Mouse (Mus musculus) neural tube, embryonic 15.5 days (tissue): ENCODE measurements around the gene Mov10. TPM values are rescaled to one million over a fixed set of nuclear protein-coding genes. Genes with fewer than 3 reads are reported as not detected.

ENCODE experiments used
- ATAC-seq: fragments of 200-750 bp; cut with Nextera tagmentation; 2 replicates; pipeline ENCODE4 v1.8.0; 2017; ENCODE audit warnings: mild to moderate bottlenecking, moderate TSS enrichment, moderate library complexity; ENCODE audit not compliant: low FRiP score
- H3K27ac ChIP-seq: fragments of 300-500 bp; sonication (generic); replicated peaks from 2 replicates; pipeline ENCODE4 v1.5.1; 2015; ENCODE audit warnings: mild to moderate bottlenecking, inconsistent platforms
- H3K27me3 ChIP-seq: fragments of 300-500 bp; sonication (generic); replicated peaks from 2 replicates; pipeline ENCODE4 v1.6.1; 2015; ENCODE audit warnings: inconsistent platforms
- H3K36me3 ChIP-seq: fragments of 300-500 bp; sonication (generic); 2 replicates; pipeline ENCODE4 v1.6.1; 2015; ENCODE audit warnings: inconsistent platforms
- H3K4me1 ChIP-seq: fragments of 300-500 bp; sonication (generic); 2 replicates; pipeline ENCODE4 v1.6.1; 2015; ENCODE audit warnings: inconsistent platforms
- H3K4me2 ChIP-seq: fragments of 300-500 bp; sonication (generic); 2 replicates; pipeline ENCODE4 v1.6.1; 2015; ENCODE audit warnings: inconsistent platforms, mild to moderate bottlenecking, moderate library complexity
- H3K4me3 ChIP-seq: fragments of 300-500 bp; sonication (generic); replicated peaks from 2 replicates; pipeline ENCODE4 v1.5.1; 2015; ENCODE audit warnings: mild to moderate bottlenecking, inconsistent platforms
- H3K9ac ChIP-seq: fragments of 300-500 bp; sonication (generic); replicated peaks from 2 replicates; pipeline ENCODE4 v1.6.1; 2015; ENCODE audit warnings: mild to moderate bottlenecking, inconsistent platforms
- H3K9me3 ChIP-seq: fragments of 300-500 bp; sonication (generic); replicated peaks from 2 replicates; pipeline ENCODE4 v1.6.1; 2016; ENCODE audit warnings: inconsistent platforms
- WGBS: fragments of 180-500 bp; shearing (Covaris S2); methylation state at CpG from one replicate; pipeline ENCODE4 v1.1.7; 2015; ENCODE audit warnings: mixed read lengths; 5-methylcytosine and 5-hydroxymethylcytosine counted together
- polyA plus RNA-seq: library from polyadenylated mRNA; unstranded; fragments of >200 nt; fragmentation: Nextera tagmentation; extraction: Ambion mirVana; gene quantifications from 2 replicates; pipeline ENCODE4 v1.2.1, GENCODE M21; 2015

Gene Mov10
- polyA plus RNA-seq, 1 experiment from 2014 or later = 11.9 TPM

DNA sequence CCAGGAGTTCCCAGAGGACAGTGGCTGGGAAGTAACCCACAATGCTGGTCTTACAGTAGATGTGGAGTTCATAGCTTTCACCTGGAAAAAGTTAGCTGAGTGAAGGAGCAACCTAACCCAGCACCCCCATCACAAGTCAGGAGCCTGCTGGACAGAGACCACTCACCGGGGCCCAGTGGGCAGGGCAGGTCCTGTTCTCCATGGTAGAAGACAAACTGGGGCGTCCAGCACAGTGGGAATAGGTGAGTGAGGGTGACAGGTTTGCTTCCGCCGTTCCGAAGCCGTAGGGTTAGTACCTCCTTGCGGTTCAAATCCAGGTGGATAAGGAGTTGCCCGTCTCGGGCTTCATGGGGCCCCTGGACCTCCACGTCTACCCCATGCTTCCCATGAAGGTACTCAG is 14.1 kb downstream of the Mov10 start:
- Histone ChIP-seq H3K9ac (no peak overlapping the region), H3K27me3 (no peaks in the 10 kb centered on the region), H3K4me1 (no peaks in the 10 kb centered on the region), H3K9me3 (no peaks in the 10 kb centered on the region), H3K36me3 (peaks cover 28% of the 10 kb centered on the region; the same call in 1 of the 2 replicates), H3K27ac (no peak overlapping the region), H3K4me2 (no peak overlapping the region), H3K4me3 (no peak overlapping the region)
- 92% methylated on average over 10 of the region's 10 CpGs for WGBS
- ATAC-seq = no peak

DNA sequence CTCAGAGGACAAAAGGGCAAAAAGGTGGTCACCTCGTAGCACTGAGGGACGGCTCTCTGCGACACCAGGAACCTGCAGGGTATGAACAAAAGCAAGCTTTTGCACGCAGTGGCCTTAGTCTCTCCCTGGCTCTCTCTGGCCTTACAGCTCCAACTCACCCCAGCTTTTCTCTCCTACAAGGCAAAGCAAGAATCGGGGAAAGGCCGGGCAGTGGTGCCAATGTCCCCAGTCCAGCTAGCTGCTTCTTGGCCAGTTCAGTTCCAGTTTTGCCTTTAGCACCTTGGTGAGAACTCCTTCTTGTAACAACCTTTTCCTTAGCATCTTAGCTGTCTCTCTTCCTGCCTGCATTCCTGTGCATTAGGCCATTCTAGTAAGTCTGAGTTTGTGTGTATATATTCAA is 16.9 kb downstream of the Mov10 start:
- whole genome bisulfite sequencing = 94% methylated on average over 6 of the region's 6 CpGs
- Histone ChIP-seq H3K27me3 (no peaks in the 10 kb centered on the region), H3K27ac (no peak overlapping the region), H3K4me2 (no peak overlapping the region), H3K4me1 (no peaks in the 10 kb centered on the region), H3K9ac (no peak overlapping the region), H3K4me3 (no peak overlapping the region), H3K36me3 (peaks cover 32% of the 10 kb centered on the region; the same call in 1 of the 2 replicates), H3K9me3 (no peaks in the 10 kb centered on the region)
- ATAC-seq = no peak

DNA sequence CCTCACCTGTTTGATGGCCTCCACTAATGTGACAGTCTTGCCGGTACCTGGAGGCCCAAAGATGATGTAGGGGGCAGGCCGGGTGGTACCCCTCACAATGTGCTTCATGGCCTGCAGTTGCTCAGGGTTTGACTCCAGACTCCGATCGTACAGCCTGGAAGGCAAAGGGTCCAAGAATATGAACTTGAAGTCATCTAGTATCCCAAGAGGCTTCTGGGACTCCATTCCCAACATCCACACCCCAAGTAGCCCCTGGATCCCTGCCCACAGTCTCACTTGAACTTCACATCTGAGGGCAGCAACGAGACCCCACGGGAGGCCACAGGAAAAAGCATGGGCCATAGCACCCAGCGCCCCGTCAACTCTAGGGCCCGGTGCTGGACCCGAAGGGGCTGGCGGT is 17.7 kb downstream of the Mov10 start:
- Histone ChIP-seq H3K9me3 (no peaks in the 10 kb centered on the region), H3K4me1 (peaks cover 5% of the 10 kb centered on the region; the same call in 1 of the 2 replicates), H3K27ac (no peak overlapping the region), H3K27me3 (no peaks in the 10 kb centered on the region), H3K4me2 (no peak overlapping the region), H3K4me3 (no peak overlapping the region), H3K9ac (no peak overlapping the region), H3K36me3 (peaks cover 36% of the 10 kb centered on the region; the same call in 1 of the 2 replicates)
- ATAC-seq = no peak
- WGBS = 97% methylated on average over 11 of the region's 11 CpGs

DNA sequence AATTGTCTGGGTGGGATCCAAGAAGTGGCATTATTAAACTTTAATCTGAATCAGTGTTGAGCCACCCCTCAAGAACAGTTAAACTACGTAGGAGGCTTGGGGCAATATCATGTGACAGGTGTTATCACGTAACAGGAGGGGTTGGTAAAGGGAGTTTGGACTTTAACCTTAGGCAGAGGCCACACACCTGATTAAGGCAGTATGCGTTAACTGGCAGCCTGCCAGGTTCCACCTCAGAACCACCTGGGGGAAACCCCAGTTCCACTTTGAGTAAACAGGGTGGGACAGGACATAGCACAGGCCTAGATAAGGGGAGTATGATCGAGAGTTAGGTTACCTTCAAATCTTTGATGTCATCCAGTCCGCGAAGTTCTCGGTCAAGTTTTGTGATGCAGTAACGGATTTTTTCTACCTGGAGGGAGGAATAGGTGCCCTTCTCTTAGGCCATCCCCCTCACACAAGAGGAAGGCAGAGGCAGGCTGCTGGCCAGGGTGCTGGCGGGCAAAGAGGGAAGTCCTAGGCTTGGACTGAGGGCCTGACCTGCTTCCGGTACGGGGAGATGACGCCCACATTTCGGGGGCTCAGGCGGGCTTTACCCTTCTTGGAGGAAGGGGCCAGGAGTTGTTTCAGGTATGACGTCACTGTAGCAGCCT is 21.8 kb downstream of the Mov10 start:
- Histone ChIP-seq H3K9ac (no peak overlapping the region), H3K4me3 (no peak overlapping the region), H3K9me3 (no peaks in the 10 kb centered on the region), H3K27ac (no peak overlapping the region), H3K36me3 (peaks cover 26% of the 10 kb centered on the region; the same call in 1 of the 2 replicates), H3K4me1 (peaks cover 39% of the 10 kb centered on the region), H3K27me3 (no peaks in the 10 kb centered on the region), H3K4me2 (no peak overlapping the region)
- no peak for ATAC-seq
- 87% methylated on average over 15 of the region's 15 CpGs for WGBS

DNA sequence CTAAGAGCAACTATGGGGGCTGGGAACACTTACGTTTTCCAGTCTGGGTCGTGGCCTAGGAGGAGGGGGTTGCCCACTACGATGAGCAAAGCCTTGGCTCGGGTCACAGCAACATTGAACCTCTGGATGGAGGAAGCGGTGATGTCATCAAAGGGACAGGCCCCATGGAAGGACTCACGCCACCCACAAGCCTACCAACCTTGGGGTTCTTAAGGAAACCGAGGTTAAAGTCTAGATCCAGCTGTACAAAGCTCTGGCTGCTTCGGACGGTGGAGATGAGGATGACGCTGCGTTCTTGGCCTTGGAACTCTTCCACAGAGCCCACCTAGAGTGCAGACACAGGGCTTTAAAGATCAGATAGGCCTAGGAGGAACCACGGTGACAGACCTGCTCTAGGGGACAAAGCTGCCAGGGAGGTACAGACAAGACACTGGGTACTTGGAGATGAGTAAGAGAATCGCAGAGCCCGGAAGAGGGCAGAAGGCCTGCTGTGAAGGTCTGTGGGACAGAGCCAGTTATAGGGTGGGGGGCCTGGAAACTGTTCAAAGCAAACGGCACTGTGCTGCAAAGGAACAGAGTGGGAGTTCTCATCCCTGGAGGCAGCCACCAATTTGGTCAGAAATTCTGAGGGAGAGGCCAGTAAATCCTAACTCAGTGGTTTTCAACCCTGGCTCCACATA is 22.6 kb downstream of the Mov10 start:
- ATAC-seq = no peak

DNA sequence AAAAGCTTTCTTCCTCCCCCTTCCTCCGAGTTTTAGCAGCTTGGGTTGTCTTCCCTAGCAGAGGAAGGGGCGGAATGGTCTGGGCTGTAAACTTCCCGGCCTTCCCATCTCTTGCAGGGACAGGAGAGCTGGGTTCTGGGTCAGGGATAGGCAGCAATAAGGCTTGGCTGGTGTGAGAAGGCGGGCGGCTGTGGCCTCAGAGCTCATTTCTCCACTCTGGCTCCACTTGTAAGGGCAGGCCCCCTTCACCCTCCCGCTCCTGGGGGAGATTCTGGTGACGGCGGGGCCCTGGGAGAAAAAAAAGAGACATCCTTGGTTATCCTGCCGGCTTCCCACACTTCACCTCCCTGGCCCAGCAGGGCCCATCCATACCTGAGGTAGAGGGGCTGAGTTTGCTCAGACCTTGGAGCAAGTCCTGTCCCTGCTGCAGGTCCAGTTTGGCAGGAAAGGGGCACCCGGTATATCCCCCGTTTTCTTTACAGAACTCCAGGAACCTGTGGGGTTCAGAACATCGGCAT is 23.4 kb downstream of the Mov10 start:
- H3K4me2 ChIP-seq = no peak overlapping the region
- peaks cover 13% of the 10 kb centered on the region; the same call in 1 of the 2 replicates for H3K36me3 ChIP-seq
- no peak overlapping the region for H3K9ac ChIP-seq
- 0 out of 2 replicates have a peak, but pooled peaks cover 1% of the 10 kb centered on the region for H3K27me3 ChIP-seq
- no peak for ATAC-seq
- H3K4me1 ChIP-seq = peaks cover 46% of the 10 kb centered on the region
- 46% methylated on average over 12 of the region's 12 CpGs for WGBS
- H3K27ac ChIP-seq = peak overlapping the region; percentile 63
- no peak overlapping the region for H3K4me3 ChIP-seq
- H3K9me3 ChIP-seq = no peaks in the 10 kb centered on the region

More for the DNA sequence above, 22.6 kb downstream of the Mov10 start:
- Histone ChIP-seq H3K27ac (peak overlapping the region; percentile 33; the same call in 1 of the 2 replicates), H3K4me3 (no peak overlapping the region), H3K9ac (no peak overlapping the region), H3K27me3 (no peaks in the 10 kb centered on the region), H3K4me1 (peaks cover 46% of the 10 kb centered on the region), H3K36me3 (peaks cover 21% of the 10 kb centered on the region; the same call in 1 of the 2 replicates), H3K4me2 (no peak overlapping the region), H3K9me3 (no peaks in the 10 kb centered on the region)
- WGBS = 64% methylated on average over 15 of the region's 15 CpGs

DNA sequence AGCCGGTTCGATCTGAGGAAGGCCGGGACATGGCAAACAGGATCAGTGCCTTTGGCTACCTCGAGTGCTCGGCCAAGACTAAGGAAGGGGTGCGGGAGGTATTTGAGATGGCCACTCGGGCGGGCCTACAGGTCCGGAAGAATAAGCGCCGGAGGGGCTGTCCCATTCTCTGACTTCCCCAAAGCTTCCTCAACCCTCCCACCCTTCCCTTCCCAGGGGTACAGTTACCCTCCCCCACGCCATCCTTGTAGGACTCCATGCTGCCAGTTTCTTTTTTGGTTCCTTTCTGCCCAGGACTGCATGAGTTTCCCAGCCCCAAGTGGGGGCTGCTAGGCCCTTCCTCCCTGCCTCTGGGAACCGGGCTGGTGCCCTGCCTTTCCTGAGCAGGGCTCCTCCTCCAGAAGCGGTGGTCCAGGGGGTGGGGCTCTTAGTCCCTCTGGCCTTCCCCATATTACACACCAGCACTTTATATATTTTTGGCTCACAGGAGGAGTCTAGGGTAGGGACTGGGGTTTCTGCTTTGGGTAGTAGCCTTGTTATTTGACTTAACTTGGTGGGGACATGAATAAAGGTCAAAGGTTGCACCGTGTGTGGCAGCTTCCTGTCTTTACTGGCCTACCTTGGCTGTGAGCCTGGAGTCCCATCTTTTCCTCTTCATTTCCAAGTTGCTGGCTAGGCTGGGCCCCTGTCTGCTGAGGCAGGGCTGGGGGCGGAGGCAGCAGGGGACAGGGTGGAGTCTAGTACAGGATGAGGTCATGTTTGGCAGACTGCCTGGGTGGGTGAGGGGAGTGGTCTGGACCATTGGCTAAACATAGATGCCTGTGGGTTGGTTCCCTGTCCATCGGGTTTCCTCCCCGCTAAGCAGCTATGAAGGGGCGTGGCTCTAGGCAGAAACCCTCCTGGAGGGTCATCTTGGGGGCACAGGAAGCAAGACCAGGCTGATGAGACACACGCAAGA is 24.2 kb downstream of the Mov10 start:
- H3K36me3 ChIP-seq = peaks cover 7% of the 10 kb centered on the region; the same call in 1 of the 2 replicates
- peak overlapping the region; percentile 68 for H3K27ac ChIP-seq
- no peak overlapping the region for H3K4me2 ChIP-seq

DNA sequence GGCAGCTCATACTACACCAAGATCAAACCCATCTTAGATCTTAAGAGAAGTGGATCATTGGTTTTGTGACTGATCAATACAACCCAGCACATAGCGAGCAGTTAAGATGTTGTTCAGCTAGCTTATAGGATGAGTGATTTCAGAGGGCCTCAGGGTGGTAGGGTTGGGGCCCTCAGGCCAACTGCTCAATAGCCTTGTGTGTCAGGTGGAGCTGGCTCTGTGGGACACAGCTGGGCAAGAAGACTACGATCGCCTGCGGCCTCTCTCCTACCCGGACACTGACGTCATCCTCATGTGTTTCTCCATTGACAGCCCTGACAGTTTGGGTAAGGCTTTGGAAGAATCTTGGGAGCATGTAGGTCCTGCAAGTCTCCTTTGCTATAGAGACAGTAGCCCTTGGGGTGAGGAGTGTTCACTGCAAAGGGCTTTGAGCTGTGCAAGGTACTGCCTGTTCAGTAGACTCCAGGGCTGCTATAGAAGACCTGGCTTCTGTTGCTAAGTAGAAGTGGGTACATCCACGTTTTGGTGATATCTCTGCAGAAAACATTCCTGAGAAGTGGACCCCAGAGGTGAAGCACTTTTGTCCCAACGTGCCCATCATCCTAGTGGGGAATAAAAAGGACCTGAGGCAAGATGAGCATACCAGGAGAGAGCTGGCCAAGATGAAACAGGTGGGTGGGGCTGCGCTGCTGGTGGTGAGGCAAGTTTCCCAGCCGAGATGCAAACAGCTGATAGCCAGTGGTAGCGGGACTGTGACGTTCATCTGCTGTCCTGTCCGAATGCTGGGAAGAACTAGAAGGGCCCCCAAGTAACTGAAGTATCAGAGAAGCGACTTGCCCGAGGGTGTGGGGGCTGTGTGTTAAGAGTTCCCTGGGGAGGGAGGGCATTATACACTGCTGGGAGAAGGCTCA is 25.7 kb downstream of the Mov10 start:
- Histone ChIP-seq H3K4me1 (peaks cover 59% of the 10 kb centered on the region), H3K4me2 (no peak overlapping the region), H3K4me3 (no peak overlapping the region), H3K27me3 (peaks cover 17% of the 10 kb centered on the region; the same call in 1 of the 2 replicates), H3K36me3 (peaks cover 5% of the 10 kb centered on the region; the same call in 1 of the 2 replicates), H3K9me3 (no peaks in the 10 kb centered on the region), H3K27ac (no peak overlapping the region), H3K9ac (no peak overlapping the region)
- no peak for ATAC-seq
- WGBS = 71% methylated on average over 15 of the region's 15 CpGs

More for the DNA sequence above, 24.2 kb downstream of the Mov10 start:
- Histone ChIP-seq H3K4me3 (no peak overlapping the region), H3K27me3 (0 out of 2 replicates have a peak, but pooled peaks cover 8% of the 10 kb centered on the region), H3K9me3 (no peaks in the 10 kb centered on the region), H3K9ac (no peak overlapping the region), H3K4me1 (peaks cover 49% of the 10 kb centered on the region)
- 51% methylated on average over 20 of the region's 20 CpGs for WGBS
- ATAC-seq = peak; percentile 80

DNA sequence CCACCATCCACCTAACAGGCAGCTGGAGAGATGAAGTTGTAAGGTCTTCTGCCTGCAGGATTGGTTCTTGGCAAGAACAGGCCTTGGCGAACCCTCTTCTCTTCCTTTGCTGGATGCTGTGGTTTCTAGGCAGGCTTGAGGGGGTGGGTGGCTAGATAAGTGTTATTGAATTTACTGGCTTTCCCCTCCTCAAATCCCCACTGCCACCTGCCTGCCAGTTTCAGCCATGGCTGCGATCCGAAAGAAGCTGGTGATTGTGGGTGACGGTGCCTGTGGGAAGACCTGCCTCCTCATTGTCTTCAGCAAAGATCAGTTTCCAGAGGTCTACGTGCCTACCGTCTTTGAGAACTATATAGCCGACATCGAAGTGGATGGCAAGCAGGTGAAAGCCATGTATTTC is 26.7 kb downstream of the Mov10 start:
- Histone ChIP-seq H3K9ac (no peak overlapping the region), H3K27me3 (peaks cover 20% of the 10 kb centered on the region), H3K36me3 (peaks cover 5% of the 10 kb centered on the region; the same call in 1 of the 2 replicates), H3K4me3 (no peak overlapping the region), H3K4me2 (peak overlapping the region; percentile 95; the same call in 1 of the 2 replicates), H3K27ac (no peak overlapping the region), H3K9me3 (no peaks in the 10 kb centered on the region), H3K4me1 (peaks cover 59% of the 10 kb centered on the region)
- WGBS = 92% methylated on average over 8 of the region's 8 CpGs
- ATAC-seq = no peak

DNA sequence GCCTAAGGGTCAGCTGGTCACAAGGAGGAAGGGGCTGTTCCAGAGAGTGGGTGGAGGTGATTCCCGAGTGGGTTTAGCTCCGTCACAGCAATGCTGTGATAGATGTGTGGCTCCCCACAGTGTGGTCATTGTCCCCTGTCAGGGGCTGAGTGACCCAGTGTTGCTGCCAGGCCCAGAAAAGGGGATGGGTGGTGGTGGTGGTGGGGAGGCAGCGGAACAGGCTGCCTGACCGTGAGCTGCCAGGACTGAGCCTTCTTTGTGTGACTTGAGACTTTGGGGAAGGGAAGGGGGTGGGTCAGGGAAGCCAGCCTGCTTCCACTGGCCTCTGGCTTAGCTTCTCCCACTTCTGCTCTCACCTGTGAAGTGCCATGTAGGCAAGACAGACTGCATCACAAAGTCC is 27.3 kb downstream of the Mov10 start:
- 13% methylated on average over 4 of the region's 4 CpGs for WGBS
- H3K4me1 ChIP-seq = peaks cover 57% of the 10 kb centered on the region
- no peak for ATAC-seq
- H3K27me3 ChIP-seq = peaks cover 21% of the 10 kb centered on the region
- H3K36me3 ChIP-seq = no peaks in the 10 kb centered on the region
- H3K4me3 ChIP-seq = peak overlapping the region; percentile 45
- H3K27ac ChIP-seq = peak overlapping the region; percentile 70
- peak overlapping the region; percentile 95 for H3K4me2 ChIP-seq
- 0 out of 2 replicates have a peak overlapping the region, but pooled peaks have one; percentile 50 for H3K9ac ChIP-seq
- H3K9me3 ChIP-seq = no peaks in the 10 kb centered on the region
